Mouse (Mus musculus) lung, postnatal 0 days (tissue): ENCODE measurements around the gene Pcca.

Experiments used
- CTCF ChIP-seq: IDR thresholded peaks from 2 replicates; pipeline ENCODE4 v1.5.1; 2016; ENCODE audit warnings: antibody characterized with exemption, mild to moderate bottlenecking
- EP300 ChIP-seq: IDR thresholded peaks from 2 replicates; pipeline ENCODE4 v1.6.1; 2016; ENCODE audit warnings: antibody characterized with exemption, mild to moderate bottlenecking, control low read depth

DNA sequence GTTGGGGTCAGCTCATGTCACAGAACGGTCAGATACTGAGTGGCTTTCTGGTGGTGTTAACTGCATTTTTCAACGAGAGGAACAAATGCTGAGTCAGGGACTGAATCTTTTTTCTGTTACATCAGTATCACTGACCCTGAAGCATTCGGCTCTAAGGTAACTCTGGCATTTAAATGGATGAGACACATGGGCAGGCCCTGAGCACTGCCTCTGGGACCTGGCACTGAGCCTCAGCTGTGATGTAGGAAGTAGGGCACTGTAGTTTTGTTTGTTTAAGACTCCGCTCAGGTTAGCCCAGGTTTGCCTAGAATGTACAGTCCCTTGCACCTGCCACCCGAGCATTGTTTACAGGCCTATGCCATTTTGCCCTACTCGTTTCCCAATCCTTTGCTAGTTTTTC lies 335.7 kb downstream of the Pcca start:
- no peak for TF ChIP-seq CTCF
- no peak for TF ChIP-seq EP300
